Mouse (Mus musculus) cerebellum, adult 9-11 months (tissue): Measurements from ENCODE around the gene Arhgap42.
A peak's percentile ranks its signal among the peaks of the same experiment; 100 is the strongest.

Source experiments
- DNase-seq: peaks from one replicate; pipeline ENCODE4 v3.0.0; 2022

Gene Arhgap42

DNA sequence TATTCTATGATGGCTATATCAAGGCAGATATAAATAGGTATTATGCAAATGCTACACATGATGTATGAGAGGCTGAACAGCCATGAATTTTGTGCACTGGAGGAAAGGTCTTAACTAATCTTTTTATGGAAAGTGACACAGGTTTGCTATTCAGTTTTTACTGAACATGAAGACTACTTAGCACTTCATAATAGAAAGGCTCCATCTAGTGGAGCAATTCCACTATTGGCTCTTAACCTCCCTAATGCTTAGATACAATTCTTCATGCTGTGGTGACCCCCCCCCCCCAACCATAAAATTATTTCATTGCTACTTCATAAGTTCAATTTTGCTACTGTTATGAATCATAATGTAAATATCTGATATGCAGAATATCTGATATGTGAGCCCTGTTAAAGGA lies 237.7 kb downstream of the Arhgap42 start:
- no peak for DNase-seq

DNA sequence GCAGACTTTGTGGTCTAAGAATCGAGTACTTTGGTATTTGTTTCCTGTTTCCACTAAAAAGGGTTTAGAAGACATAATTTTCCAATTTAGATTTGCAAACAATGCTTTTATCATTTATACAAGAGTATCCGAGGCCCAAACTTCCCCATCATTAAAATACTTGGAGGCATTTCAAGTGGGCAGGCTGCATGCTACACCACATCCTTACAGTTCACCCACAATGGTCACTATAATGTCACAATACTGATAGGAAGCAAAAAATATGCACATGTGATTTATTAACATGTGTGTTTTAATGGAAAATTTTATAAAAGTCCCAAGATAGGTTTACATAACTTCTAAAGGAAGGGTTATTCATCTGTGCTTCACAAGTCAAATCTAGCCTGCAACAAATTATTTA lies 242.4 kb downstream of the Arhgap42 start:
- no peak for DNase-seq

DNA sequence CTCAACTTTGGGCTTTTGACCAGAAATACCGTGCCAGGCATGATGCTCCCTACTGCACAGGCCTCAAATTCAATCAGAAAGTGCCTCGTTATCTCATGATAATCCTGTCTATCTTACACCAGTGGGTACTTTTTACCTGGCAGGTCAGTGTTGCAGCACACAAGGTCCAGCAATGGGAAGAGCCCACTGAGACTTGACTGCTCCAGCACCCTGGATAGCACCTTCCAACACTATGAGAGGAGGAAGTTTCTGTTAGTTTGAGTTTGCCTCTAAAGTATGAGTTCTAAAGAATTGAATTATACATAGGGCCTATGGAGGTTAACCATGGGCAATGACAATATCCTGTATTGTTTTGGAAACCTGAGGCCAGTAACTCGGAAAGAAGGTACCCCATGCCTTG lies 256.6 kb downstream of the Arhgap42 start:
- DNase-seq = no peak

DNA sequence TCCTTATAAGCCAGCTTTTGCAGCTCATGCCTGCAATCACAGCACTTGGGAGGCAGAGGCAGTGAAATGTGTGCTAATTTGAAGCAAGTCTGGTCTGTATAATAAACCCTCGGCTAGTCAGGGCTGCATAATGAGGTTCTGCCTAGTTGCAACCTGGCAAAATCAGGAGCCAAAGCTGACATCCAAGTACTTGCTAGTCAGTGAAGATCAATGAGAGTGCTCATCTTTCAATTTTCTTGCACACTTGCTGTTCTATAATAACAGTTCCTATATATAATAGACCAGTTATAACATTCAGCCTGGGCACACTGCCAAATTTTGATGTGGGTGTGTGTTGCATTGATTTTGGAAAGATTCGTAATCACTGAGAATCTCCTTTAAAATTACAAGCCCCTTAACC lies 261.1 kb downstream of the Arhgap42 start:
- no peak for DNase-seq

DNA sequence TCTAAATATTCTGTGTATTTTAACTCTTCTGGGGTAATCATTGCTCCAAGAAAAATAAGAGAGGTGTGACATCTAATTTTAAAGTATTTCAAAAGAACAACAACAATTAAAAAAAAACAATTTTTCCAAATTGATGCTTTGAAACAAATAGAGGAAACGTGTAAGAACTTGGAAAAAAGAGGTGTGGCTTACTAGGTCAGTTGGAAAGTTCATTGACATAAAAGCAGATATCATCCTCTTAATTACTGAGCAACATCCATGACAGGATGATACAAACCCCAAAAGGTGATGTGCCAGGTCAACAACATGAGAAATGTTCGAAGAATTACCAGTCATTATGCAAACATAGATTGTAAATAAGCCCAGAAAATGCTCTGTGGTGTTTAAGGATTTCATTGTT lies 267.4 kb downstream of the Arhgap42 start, which contains the start of gene Gm16485:
Gene Gm16485, plus strand, starts transcription at position 301 of the 400 bp plus-strand sequence.
- DNase-seq = no peak

DNA sequence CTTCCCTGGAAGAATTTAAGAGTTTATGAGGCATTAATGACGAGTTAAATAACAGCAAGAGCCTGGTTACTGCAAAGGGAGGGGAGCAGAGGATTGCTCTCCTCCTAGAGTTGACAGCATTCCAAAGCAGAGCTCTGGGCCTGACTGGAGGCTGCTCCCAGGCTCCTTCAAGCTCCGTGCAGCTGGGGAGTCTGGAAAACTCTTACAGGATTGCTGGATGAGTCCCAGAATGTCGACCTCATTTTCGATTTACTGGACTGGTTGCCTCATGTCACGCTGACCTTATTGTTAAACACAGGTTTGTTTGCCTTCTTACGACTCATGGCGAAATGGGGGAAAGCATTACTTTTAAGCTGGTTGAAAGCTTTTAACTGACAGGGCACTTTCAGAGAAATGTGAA lies 268.7 kb downstream of the Arhgap42 start:
- DNase-seq = peak; percentile 5

DNA sequence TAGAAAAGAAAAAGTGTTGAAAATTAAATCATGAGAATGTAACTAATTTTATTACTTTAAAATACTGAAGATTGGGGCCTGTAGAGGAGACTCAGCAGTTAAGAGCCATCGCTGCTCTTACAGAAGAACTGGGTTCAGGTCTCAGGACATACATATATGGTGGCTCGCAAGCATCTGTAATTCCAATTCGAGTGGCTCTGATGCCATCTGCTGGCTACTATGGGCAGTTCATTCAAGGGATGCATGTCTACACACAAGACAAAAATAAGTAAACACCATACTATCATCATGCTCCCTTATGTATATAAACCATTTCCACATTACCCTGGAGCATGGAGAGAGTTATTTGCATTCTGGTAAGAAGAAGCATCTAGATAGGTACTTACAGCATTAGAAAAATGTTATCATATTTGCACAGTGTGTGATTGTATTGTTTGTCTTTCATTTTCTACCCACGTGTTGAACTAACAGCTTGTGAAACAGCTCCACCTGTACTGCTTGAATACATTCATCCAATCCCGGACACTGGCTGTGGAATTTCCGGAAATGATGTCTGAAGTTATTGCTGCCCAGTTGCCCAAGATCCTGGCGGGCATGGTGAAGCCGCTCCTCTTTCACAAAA lies 274.3 kb downstream of the Arhgap42 start:
- DNase-seq = peak; percentile 8

DNA sequence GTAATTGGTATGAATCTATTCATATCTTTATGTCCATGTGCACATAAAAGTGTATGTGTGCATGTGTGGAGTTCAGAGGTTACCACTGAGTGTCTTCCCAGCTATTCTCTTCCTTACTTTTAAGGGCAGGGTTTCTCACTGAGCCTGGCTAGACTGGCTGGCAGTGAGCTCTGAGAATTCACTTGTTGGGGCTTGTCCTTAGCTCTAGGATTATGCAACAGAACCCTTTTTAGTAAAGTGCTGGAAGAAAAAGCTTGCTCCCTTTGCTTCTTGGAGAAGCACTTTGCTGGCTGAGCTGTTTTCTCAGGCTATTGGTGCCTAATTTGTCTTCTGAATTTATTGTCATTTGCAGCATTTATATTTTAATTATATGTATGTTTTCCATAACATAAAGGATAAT lies 285.6 kb downstream of the Arhgap42 start:
- no peak for DNase-seq
